Mouse (Mus musculus) right cerebral cortex, adult 2 months (tissue): Measurements from ENCODE around the gene Arhgef33.
"Not testable (repeated sequence)": the region's sequence is repeated elsewhere in the genome, so short reads cannot be mapped to it uniquely, and the experiment has no call there.

Experiments
- DNase-seq, 2 experiments: peaks; one replicate each; pipeline ENCODE4 v3.0.0; 2021 to 2022; ENCODE audit warnings: low spot score in 2 of 2

The Arhgef33 gene

DNA sequence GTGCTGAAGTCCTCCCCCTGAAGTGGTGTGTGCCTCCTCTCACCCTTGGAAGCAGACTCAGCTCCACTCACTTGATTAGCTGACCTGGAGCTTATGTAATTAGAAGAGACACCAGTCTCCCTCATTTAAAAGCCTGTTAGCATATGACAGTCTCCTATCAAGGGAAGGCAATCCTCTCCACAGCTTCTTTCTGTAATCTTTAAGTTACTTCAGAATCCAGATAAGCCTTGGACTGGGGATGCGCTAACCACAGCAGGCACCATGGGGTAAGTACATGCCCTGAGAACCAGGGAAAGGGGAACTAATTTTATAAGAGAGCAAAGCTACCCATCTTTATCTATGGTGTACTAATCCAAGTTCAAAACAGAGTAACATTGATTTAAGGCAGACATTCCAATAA lies at the start of gene Arhgef33:
Arhgef33 (plus strand) TSS at position 157 of the 400 bp plus-strand sequence.
- no peak for DNase-seq

GRCm38 (mm10) chr17:80267065-80267464 lies 40.1 kb upstream of the Arhgef33 start:
- no peak for DNase-seq

GRCm38 (mm10) chr17:80268151-80268550 lies 39.1 kb upstream of the Arhgef33 start:
- DNase-seq = no peak

- not testable (repeated sequence) for DNase-seq
Observed at GRCm38 (mm10) chr17:80270622-80271021, 36.6 kb upstream of the Arhgef33 start.

DNA sequence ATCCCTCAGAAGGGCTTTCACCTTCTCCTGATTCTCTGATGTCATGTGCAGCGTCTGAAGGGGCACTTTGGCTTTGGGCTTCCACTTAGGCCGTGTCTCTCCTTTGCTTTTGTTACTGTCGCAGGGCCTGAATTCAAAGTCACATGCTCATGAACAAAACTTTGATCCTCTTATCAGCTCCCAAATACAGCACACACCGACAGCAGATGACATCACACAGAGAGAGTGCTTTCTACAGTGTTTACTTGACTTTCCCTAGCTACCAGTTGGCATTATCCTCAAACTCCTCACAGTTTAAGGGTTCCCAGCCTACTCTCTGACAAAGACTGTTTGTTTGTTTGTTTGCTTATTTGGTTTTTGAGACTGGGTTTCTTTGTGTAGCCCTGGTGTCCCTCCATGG lies 29.0 kb upstream of the Arhgef33 start:
- no peak for DNase-seq

DNA sequence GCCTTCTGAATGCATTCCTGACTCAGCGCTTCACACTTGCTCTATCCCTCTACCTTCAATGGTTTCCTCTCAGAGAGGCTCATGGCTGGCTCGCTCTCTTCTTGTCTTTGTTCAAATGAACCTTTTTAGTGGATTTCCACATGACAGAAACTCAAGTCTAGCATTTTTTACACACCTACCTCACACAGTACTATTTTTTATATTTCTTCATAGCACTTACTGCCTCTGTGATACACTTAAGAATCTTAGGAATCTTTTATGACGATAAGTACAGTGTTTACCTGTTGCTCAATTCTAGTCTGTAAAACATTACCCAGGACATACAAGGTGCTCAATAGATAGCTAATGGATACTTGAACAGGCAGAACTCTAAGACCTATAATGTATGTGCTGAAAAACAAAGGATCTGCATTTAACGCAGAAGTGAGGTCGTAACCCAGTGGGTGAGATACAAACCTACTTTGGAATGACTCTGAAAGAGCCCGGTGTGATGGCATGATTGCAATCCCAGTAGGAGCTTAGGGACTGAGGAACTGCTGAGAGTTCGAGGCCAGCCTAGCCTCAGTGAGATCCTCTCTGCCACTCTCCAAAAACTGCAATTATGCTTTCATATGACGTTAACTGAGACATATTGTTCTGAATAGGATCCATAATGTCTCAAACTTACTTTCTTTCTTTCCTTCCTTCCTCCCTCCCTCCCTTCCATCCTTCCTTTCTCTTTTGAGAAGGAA lies 27.7 kb upstream of the Arhgef33 start:
- DNase-seq = no peak

- no peak for DNase-seq
Observed at GRCm38 (mm10) chr17:80284446-80284845, 22.8 kb upstream of the Arhgef33 start.

- no peak for DNase-seq
Observed at GRCm38 (mm10) chr17:80288012-80288411, 19.2 kb upstream of the Arhgef33 start.

GRCm38 (mm10) chr17:80289280-80290073 lies 17.7 kb upstream of the Arhgef33 start:
- DNase-seq = no peak

- DNase-seq = peak; percentile 97 to 98
Observed at GRCm38 (mm10) chr17:80290074-80290657, 17.0 kb upstream of the Arhgef33 start, which contains the start of the genes Morn2 and Dhx57. TSS of gene Morn2 (plus strand) at chr17:80290203. TSS of gene Dhx57 (minus strand) at chr17:80290476.

DNA sequence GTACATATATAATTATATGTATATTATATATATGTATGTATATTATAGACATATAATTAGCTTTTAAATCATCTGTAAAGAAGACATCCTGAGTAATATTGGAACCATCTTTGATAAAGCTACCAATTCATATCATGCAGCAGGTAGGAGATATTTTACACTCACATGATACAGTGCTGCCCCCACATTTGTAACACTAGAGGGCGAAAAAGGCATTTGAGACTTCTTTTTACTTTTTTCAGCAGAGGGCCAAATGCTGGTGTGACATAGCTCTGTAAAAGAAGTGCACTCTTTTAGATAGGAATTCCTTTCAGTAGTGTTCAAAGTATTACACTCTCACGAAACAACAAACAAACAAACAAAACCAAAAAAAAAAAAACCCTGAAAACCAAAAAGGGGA lies 16.1 kb upstream of the Arhgef33 start:
- DNase-seq = peak; percentile 45 to 48

GRCm38 (mm10) chr17:80295258-80295657 lies 11.9 kb upstream of the Arhgef33 start:
- no peak for DNase-seq

DNA sequence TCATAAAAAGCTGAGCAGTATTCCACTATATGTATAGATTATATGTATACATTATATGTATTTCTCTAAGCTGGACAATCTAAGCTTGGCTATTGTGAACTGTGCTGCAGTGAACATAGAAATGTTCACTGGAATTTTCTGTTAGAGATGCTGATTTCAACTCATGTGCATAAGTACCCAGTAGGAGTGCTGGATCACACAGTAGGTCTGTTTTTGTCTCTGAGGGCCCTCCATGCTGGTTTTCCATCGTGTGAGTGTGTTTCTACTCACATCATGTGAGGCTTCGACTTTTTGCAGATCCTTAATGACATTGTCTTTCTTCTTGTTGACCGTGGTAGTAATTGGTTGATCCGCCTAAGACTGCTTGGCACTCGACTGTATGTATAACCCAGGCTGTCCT lies 8.4 kb upstream of the Arhgef33 start:
- no peak for DNase-seq

- no peak for DNase-seq
Observed at GRCm38 (mm10) chr17:80311761-80312160, 4.6 kb downstream of the Arhgef33 start.

DNA sequence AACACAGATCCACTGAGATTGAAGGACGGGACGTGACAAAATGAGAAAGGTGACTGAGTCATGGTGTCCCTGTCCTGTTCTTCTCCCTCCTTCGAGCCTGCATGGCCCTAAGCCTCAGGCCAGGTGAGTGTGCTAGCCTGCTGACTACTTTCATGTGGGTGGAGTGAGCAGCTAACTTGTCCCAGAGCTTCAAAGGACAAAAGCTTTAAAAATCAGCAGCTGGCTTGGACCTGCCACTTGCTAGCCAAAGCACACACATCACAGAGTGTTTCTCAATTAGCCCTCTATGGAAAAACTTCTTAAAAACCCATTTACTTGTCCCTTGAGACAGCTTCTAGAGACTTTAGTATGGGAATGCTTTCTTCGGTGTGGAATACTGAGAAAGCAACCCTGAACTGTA lies 5.2 kb downstream of the Arhgef33 start:
- DNase-seq = no peak

- DNase-seq = no peak
Observed at GRCm38 (mm10) chr17:80322228-80322627, 15.0 kb downstream of the Arhgef33 start.

DNA sequence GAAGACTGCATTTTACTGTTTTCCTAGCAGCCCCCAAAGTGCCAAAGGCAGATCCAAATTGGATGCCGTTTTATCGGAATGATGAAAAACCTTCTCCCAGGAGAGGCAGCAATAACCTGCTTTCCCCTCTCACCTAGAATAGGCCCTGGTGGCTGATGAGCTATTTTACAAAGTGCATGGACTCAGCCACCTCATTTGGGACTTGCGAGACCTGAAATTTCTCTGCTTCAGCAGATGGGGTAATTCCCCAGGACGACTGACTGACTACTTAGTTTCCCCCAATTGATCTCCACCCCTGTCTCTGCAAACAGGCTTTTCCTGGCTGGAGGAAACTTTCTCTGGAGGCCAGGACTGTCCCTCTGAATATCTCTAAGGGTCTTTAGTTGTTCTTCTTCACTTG lies 15.8 kb downstream of the Arhgef33 start:
- no peak for DNase-seq

DNA sequence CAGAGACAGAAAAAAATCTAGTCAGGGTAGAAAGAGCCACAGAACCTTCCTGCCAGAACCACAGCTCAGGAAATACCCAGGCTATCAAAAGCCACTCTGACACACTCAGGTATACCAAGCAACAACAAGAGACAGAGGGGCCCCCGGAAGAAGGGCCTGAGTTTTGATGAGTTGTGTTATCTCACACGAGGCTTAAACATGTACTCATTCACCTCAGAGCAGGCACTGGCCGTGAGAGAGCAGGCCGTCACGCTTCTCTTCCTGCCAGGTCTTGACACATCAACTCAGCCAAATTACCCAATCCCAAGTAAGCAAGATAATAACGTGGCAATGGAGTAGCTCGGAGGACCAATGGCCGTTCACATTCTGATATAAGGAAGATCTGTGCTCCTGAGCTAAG lies 16.5 kb downstream of the Arhgef33 start:
- no peak for DNase-seq

GRCm38 (mm10) chr17:80324521-80324920 lies 17.3 kb downstream of the Arhgef33 start:
- no peak for DNase-seq

- DNase-seq = no peak
Observed at GRCm38 (mm10) chr17:80325456-80325855, 18.2 kb downstream of the Arhgef33 start.

- no peak for DNase-seq
Observed at GRCm38 (mm10) chr17:80326431-80326830, 19.2 kb downstream of the Arhgef33 start.

DNA sequence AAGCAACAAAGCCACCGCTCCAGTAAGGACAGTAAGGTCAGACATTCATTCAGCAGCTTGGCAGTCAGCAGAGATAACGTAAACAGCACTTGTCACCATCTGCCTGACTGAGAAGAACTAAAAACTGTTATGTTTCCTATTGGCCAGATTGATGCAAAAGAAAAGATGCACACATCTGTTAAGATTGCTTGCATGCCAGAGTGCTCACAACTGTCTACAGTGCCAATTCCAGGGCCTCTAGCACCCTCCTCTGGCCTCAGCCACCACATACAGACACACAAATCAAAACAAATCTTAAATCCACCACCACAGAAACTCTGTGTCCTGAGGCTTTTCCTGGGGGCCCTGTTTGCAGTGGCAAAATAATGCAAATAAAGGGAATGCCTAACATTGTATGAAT lies 25.2 kb downstream of the Arhgef33 start:
- peak in 1 of 2 experiments; percentile 17 for DNase-seq

- DNase-seq = no peak
Observed at GRCm38 (mm10) chr17:80345277-80345676, 38.1 kb downstream of the Arhgef33 start.
